Mouse (Mus musculus) kidney, postnatal 4 days (tissue): ENCODE data around the gene Gm20388.

ENCODE experiments used
- DNase-seq, 2 experiments: peaks; one replicate each; pipeline ENCODE4 v3.0.0; 2021; ENCODE audit warnings: mixed read lengths in 2 of 2

Gene Gm20388

DNA sequence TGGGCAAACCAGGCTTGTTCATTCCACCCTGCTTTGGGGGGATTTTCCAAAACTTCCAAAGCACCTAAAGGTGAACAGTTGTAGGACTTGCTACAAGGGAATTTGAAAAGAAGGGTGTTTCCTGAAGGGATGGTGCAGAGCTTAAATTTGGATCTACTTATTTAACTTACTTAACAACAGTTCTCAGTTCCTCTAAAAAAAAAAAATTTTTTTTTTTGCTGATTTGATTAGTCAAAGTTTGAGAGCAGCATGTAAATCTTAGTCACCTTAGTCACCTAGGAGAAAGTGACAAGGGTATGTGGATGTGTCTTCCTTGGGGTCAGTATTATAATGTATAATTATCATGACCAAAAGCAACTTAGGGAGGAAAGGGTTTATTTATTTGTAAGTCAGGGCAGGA lies 2848.0 kb downstream of the Gm20388 start:
- DNase-seq, result no peak

DNA sequence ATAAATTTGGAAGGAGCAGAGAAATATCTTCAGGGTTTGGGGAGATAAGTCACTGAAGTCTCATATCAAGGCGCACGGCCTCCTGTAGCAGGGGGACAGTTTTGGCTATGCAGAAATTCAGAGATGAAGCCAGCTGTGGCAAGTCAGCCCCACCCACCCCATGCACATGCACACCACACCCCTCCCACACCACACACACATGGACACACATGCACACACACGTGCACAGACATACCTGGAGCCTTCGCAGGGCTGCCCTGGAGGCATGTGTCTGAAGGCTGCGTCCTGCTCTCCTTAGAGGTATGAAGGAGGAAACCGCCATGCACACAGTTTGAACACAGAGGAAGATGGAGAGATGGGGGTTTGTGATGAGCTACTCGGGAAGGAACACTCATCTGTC lies 2849.5 kb downstream of the Gm20388 start:
- DNase-seq, result no peak

DNA sequence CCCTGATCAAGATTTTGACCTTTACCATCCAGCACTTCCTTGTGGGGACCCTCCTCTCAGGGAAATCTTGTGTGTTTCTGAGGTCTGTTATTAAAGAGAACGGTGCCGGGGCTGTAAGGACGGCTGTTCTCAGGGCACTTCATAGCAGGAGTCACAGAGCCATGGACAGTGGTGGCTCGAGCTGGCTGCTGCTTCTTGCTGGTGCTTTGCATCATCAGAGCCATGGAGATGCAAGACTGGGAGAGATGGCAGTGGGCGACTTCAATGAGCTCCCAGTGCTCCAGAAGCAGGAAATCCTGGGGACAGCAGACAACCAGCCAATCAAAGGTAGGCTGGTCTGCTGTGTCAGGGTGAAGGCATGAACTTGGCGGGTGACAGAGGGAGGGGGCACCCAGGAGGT lies 2850.5 kb downstream of the Gm20388 start:
- no peak for DNase-seq

DNA sequence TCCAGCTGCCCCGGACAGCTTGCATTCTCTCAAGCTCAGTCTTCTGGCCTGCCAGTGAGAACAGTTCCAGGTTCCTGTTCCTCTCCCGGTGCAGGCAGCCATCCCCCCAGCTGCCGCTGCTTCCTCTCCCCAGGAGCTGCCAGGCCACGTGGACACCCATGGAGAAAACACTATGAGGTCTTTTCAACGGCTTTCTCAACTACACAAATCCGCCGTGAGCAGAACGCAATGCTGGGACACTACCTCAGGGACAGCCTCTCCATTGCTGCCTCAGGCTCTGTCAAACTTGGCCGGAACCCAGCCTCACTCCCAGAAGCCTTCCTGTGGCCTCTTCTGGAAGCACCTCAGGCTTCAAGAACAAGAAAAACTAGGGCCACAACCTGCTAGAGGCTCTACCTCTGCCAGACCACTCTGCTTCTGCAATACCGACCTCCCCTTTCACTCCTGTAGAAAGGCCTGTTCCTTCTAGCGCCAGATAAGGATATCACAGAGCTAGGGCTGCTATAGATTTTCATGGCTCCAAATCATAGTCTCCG lies 2852.2 kb downstream of the Gm20388 start:
- DNase-seq, result no peak

DNA sequence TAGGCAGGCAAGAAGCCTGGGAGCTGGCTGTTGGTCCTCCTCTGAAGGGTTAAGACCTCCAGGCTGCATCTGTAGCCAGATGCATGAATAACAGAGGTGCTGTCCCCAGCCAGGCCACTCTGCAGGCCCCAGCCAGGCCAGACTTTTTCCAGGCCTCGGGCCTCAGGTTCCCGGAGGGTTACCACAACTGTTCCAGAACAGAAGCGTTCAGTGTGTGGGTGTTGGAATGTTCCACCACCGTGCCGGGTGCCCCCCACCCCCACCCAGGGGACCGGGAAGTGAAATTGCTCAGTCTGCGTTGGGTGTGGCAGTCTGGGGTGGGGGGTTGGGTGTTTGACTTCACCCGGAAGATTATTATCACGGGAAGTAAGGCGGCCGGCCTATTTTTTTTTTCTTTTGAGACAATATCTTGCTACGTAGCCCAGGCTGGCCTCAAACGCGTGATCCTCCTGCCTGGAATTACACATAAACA lies 2852.7 kb downstream of the Gm20388 start:
- DNase-seq, result peak in 1 of 2 experiments; percentile 17

DNA sequence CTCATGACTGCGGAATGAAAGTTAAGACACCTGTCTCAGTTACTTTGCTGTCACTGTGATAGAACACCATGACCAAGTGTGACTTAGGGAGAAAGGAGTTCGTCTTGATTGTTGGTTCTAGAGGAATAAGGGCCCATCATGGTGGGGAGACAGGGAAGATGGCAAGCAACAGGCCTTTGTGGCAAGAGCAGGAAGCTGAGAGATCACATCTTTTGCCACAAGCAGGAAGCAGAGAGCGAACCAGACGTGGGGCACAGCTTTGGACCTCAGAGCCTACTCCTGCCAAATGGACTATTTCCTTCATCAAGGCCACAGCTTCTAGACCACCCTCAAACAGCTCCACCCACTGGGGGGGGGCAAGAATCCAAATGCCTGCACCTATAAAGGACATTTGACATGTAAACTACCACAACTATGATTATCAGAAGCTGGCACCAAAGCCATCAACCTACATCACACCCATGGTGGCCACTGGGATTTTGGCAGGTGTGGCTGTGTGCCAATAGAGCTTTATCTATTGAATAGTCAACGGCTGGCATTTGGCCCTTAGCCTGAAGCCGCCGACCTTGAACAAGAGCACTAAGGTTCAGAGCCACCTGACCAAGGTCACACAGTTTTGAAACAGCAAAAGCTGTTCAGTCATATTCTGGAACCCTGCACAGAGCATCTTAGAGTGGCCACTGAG lies 2854.3 kb downstream of the Gm20388 start:
- no peak for DNase-seq

DNA sequence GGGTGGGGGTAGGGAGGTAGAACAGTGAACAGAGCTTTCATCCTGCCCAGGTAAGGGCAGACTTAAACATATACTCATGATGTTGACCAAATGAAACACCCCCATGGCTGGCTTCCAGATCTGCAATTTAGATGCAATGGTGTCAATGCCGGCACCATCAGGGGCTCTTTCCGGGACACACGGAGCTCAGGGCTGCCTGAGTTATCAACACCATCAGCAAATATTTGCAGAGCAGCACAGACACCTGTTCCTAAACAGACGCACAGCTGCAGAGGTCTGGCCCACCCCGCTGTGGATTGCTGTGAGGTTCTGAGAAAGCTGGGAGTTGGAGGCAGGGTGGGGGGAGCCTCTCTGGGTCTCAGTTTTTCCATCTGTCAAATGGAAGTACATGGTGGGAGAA lies 2855.5 kb downstream of the Gm20388 start:
- DNase-seq, result no peak

DNA sequence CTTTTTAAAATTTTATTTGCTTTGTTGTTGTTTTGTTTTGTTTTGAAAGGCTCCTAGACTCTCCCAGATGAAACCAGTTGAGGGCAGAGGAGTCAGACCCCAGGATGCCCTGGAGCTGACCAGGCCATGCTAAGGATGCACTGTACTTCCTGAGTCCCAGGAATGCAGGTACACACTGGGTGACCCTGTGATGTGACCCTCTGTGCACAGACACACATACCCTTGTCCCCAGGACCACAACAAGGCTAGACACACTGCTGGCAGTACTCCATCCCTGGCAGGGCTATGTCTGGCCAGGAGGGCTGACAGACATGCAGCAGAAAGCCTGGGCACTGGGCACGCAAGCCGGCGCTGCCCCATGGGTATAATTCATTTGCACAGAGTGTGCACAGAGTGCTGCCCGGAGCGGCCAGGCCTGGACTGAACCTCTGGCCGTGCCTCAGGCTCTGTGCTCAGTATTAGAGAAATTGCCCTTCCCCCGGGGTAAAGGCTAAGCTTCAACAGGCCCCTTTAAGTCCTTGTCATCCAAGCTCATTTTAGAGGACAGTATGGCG lies 2856.1 kb downstream of the Gm20388 start:
- no peak for DNase-seq

DNA sequence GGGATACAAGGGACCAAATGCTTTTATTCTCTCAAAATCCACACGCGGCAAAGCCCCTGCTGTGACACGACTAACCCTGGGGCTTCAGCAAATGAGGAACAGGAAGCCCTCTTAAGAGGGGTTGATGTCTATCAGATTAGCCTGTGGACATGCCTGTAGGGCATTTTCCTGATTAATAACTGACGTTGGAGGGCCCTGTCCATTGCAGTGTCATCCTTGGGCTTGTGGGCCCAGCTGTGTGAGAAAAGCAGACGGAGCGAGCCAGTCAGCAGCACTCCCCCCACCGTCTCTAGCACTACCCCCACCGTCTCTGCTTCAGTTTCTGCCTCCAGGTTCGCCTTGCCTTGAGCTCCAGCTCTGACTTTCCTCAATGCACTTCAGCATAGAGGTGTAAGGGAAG lies 2856.6 kb downstream of the Gm20388 start:
- DNase-seq, result no peak

DNA sequence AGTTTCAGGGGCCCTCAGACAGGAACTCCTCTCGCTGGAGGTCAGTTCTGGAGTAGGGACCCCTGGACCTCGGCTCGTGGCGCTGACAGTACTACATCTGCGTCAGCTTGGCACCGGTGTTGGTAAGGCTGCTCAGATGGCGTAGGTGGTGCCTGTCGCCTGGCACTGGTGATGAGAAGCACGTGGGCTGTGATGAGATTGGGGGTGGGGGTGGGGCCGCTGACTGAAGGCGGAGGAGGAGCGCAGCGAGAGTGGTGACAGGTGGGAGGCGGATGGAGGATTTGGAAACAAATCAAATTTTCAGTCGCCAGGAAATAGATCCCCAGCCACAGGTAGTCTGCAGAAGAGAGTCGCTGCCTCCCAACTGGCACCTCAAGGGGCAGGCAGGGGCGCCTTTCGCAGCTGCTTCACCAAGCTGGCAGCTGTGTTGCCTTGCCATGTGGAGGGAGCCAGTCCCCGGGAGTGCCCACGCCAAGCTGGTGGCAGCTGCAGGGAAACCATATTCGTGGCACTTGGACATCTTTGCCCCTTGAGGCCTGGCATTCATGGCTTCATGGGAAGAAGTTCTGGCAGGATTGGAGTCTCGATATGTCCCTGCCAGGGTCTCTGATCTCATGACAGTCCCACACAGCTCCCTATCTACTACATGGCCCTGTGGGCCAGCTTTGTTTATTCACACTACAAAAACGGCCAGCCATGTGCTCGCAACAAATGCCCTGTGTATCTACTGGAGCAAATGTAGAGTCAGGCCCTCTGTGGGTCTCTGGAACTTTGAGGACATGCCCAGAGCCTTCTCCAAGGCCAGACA lies 2858.8 kb downstream of the Gm20388 start:
- no peak for DNase-seq

DNA sequence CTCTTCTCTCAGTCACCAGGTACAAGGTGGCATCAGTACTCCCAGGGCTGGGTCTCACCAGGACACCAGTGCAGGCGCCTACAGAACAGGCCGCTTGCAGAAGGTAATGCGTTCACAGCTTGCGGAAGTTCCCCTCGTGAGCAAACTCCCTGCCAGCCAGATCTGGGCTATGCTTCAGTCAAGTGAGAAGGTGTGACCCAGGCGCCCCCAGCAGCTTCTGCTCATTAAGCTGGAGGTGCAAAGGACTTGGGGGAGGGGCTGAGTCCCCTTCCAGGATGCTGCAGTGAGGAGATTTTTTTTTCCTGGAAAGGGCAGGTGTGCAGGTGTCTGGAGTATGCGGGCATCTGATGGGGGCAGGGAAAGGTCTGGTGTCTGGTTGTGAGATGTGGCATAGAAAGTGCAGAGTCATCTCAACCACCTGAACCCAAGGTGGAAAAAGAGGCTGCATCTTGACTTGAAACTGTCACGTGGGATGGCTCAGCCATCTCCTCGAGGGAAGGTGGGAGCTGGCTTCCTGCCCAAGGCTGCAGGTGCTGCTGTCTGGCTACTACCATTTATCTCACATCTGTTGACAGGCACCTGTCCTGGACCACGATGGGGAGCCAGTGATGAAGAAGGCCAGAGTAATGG lies 2861.9 kb downstream of the Gm20388 start:
- no peak for DNase-seq

DNA sequence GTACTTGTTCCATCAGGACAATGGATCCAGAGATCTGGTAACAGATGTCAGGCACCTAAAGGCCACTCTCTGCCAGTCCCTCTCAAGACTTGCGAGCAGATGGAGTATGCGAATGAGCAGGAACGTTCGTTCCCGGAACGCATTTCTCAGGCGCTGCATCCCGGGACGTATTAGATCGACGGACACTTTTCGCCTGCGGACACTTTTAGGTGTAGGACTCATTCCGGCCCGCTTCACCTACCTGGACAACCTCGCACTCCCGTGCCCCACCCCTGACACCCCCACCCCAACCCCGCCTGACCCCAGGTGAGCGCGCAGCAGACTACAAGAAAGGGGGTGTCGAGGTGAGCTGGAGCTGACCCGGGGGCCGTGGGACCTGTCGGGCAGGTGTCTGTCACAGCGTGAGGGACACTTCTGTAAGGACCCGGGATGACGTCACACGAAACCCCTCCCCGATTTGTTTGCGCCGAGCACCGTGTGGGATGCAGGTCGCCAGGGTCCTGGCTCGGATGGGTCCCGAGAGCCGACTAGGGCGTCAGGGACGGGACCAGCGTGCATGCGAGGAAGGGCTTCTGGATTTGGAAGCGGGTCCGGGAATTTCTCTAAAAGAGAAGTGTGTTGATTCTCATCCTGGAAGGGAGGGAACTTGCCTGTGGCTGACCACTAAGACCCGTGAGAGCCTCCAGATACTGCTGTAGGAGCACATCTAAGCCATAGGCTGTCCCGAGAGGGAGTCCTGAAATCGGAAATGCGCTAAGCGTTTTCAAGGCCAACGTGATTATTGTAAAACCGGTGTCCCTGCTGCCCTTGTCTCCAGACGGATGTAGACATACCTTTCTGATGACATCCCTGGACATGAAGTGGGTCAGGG lies 2864.9 kb downstream of the Gm20388 start, which contains the start of gene Acsf3:
Gene Acsf3 (plus strand): TSS at position 202 of the 871 bp plus-strand sequence.
- peak; percentile 74 to 78 for DNase-seq

DNA sequence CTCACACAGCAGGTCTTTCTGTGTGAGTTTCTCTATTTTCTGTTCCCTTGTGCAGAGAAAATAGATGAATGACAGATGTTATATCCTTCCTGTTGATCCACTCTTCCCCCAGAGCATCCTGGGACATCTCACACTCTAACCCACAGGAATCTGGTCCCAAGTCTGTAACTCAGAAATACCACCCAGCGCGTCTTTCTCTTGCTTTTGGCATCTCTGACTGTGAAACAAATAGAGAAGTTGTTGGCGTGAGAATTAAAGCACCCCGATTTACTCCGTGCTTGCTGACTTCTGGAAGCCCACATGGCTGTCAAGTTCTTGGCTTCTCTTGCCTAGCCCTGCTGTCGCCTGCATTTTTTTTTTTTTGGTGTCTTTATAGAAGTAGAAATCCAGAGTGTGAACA lies 2867.1 kb downstream of the Gm20388 start:
- DNase-seq, result no peak

DNA sequence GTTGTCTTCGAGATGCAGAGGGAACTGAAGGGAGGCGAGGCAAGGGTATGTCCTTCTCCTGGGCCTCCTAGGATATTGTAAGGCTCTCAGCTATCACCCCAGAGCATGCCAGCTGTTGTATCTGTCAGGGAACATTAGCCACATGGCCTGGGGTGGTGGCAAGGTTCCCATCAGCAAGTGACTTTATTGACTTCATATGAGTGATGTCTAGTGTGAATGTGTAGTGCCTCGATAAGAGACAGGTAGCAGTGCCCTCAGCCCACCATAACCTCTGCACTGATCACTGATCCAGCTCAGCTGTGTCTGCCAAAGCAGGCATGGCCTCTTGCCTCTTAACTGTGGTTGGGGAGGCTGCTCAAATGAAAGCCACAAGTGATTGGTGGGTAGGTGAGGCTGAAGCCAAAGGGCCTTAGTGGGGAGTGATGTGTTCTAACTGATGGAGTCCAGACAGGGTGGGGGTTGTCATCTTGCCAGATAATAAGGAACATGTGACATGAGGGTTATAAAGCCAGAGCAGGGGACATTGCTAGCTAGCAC lies 2868.1 kb downstream of the Gm20388 start:
- no peak for DNase-seq

DNA sequence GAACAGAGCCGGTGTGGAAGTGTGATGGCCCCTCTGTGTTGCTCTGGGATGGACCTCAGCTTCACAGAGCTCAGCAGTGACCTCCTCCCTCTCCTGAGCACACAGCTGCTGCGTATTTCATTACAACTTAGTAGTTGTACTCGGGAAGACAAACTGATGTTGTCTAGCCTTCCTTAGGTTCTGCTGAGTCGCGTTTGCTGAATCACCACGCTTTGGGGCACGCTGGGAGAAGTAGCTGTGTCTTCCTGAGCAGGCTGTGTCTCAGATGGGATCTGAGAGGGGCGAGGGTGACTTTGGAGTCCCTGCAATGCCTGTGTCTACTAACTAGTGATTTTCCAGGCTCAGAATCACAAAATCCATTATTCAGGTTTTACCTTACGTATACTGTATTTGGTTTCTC lies 2868.6 kb downstream of the Gm20388 start:
- no peak for DNase-seq

DNA sequence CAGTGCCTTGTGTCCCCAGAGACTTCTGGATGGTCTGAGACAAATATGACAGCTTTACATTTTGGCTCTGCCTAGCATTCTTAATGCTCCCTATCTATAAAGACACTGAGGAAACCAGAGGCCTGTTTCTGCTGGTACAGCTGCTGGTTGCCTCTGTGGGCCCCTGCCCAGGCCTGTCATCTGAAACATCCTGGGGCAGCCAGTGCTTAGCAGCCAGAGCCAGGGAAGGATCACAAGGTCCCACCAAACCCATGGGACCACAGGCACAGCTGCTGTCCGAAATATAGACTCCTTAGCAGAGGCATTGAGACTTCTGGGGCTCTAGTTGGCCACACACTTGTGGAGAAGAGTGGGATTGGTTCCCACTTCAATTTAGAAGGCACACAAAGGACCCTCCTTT lies 2874.1 kb downstream of the Gm20388 start:
- DNase-seq, result no peak

DNA sequence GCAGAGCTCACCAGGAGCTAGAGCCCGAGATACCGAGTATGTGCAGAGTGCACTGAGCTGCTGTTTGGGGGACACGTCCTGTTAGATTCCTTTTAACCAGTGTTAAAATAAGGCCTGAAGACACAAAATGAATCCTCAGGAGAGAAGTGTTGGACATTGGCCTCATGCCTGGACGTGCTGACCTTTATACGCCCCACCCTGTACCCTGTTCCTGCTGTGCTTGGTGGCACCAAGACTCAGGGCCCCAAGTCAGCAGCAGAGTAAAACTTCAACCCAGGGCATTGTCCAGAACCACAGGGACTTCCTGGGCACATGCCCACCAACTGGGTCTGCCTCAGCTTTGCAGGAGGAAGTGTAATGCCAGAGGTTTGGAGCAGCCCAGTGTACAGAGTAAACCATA lies 2879.2 kb downstream of the Gm20388 start:
- no peak for DNase-seq

DNA sequence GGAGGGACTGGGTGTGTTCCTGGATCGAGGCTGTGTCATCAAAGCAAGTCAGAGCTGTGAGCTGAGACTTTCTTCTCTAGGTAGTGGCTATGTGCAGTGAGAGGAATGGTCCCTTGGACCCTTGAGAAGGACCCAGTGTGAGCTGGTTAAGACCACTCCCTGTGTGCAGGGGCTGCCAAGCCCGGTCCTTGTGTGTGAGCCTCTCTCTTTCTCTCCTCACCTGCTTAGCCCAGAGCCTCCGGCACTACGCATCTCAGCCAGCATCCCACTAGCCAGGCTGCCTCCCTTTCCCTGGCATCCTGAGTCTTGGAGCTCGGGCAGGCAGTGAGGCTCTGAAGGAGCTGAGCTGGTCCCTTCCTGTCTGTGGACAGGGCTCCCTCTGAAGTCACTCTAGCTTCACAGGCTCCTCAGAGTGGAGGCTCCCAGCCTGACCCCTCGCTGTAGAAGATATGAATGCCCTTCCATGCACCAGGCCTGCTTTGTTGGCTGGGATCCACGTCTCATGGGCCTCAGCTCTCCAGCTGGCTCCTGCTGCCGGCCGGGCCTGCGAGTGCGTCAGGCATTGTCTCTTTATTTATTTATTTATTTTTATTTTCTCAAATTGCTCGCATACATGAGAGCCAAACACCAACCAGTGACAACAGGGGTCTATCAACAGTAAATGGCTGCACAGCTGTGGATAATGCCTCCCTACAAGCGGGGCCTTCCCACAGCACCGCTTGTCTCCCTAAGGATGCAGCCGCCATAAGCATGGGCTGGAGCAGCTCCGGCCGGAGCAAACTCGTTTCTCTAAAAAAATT lies 2882.9 kb downstream of the Gm20388 start:
- DNase-seq, result peak; percentile 68 to 78

DNA sequence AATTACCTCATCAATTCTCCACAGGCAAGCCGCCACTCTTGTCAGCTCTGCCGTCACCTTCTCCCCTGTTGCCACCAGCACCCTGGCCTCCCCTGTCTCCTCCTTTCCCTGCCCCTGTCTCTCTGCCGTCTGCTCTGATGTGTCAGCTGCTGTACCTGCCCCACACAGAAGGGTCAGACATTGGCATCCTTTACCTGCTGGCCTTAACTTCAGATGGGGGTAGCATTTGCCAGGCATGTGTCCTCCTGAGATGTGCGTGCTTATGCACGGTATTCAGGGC lies 2883.5 kb downstream of the Gm20388 start:
- DNase-seq, result no peak

DNA sequence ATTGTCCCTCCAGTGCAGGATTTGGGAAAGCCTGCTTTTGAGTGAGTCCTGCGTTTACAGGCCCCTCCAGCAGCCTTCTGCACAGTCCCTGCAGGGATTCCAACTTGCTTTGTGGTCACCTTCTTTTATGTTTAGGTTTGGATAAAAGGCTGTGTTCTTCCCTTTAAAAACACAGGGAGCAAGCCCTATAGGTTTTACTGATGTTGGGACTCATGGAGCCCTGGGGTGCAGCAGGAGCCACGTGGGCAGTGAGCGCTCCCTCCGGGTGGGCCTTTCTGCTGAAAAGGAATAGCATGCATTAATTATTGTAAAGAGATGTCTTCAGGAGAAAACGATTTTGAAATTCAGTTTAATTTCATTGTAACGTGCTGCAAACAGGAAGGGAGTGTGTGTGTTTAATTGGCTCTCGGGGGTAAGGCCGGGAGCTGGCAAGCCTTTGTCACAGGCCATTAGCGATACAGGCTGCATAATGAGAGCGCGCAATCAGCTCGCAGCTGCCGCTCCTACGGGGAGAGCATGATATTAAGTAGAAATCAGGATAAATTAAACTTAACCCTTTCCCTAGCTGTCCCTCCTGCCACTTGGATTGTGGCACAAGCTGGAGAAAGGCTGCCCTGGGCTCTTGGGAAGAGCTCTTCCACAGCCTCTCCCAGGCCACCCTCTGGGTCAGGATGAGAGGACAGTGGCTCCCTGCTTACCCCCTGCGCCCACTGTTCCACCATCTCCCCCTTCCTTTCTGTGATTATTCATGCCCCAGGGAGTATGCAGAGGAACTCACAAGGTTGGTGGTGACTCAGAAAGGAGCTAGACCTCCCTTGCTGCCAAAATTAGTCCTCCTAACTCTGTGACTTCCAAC lies 2893.5 kb downstream of the Gm20388 start:
- no peak for DNase-seq
